Mouse (Mus musculus): ENCODE measurements around the gene Slc9a8. TPM values are rescaled to one million over a fixed set of nuclear protein-coding genes. Genes with fewer than 3 reads are reported as not detected.
A peak's percentile ranks its signal among the peaks of the same experiment; 100 is the strongest.

Gene Slc9a8
- total RNA-seq, 2 experiments from 2014 or later, result 31.2 to 32.9 TPM

DNA sequence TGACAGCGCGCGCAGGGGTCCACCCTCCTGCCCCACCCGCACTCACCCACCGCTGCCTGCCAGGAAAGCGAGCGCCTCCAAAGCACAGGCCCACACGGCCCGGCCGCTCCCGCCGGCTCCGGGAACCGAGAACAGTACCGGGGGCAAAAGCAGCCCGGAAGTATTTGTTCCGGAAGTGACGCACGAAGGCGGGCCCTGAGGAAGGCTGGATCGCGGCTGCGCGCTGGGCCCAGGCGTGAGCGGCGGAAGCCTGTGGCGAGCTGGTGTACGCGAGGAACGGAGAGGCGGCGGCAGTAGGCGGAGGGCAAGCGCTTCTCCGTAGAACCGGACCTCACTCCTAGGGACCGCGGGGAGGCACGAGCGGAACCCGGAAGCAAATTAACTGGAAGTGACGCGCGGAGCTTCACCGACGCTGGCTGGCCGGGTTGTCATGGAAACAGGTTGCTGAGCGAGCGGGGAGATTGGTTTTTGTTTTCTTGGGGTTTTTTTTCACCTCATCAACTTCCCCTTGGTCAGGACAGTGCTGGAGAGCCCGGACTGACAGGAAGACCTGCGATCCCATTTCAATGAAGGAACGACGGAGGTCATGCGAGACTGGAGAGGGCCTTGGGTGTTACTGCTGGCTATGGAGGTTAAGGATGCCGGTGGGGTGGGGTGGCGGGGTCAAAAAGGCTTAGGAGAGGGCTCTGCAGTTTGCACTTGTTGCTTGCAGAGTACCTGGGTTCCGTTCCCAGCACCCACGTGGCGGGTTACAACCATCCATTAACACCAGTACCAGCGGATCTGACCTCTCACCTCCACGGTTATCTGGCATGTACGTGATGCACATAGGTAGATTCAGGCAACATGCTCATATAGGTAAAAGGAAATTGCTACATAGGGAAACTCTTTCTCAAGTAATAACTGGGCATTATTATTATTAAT, 71.5 kb downstream of the Slc9a8 start, which contains the start of gene Spata2:
Gene Spata2 (minus strand): TSS at position 175 of the 924 bp plus-strand sequence.
- intact Hi-C loops (cut with DNase I), result loop anchor here (10.0 kb wide), 1 partner anchor 418 kb away; no protein-coding TSS in a partner anchor
- peak; percentile 92 to 95 for DNase-seq (ENCODE audit: low spot score in 2 of 2)

- DNase-seq (ENCODE audit: low spot score in 2 of 2), result no peak
- intact Hi-C loops (cut with DNase I), result loop anchor here (10.0 kb wide), 1 partner anchor 422 kb away; no protein-coding TSS in a partner anchor
Observed at GRCm38 (mm10) chr2:167496437-167496836, 74.9 kb downstream of the Slc9a8 start.

DNA sequence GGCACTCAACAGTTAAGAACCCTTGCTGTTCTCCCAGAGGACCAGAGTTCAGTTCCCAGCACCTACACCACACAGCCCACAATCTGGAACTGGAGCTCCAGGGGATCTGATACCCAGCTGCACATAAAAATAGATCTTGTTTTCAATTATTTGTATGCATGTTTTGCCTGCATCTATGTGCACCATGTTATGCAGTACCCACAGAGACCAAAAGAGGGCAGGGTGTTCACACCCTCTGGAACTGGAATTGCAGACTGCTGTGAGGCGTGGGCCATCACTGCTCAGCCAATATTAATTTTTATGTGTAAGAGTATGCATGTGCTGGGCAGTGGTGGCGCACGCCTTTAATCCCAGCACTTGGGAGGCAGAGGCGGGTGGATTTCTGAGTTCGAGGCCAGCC, 75.8 kb downstream of the Slc9a8 start:
- no peak for DNase-seq (ENCODE audit: low spot score in 2 of 2)
- intact Hi-C loops (cut with DNase I), result loop anchor here (10.0 kb wide), 1 partner anchor 422 kb away; no protein-coding TSS in a partner anchor

- no peak for DNase-seq (ENCODE audit: low spot score in 2 of 2)
- intact Hi-C loops (cut with DNase I), result no loop called here
Observed at GRCm38 (mm10) chr2:167502554-167503252, 81.2 kb downstream of the Slc9a8 start.

GRCm38 (mm10) chr2:167503253-167503895, 81.9 kb downstream of the Slc9a8 start:
- peak; percentile 86 to 90 for DNase-seq (ENCODE audit: low spot score in 2 of 2)
- intact Hi-C loops (cut with DNase I), result no loop called here

DNA sequence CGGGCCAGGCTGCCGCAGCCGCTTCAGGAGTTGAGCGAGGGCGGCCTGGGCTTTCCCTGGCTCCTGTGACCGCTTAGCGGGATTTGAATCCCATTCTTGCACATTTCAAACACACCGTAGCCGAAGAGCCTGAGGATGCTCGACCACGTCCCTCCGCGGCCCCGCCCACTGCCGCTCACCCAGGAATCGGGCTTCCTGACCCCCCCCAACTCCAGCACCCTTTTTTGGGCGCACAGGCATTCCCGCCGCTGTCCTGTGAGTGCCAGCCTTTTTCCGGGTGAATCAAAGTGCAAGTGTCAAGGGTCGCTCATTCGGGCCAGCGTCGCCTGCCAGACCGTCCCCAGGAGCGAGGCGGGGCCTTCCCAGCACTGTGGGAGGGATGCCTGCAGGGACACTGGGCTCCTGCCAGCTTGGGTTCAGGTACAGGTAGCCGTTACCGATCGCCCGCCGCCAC, 82.4 kb downstream of the Slc9a8 start:
- DNase-seq (ENCODE audit: low spot score in 2 of 2), result no peak
- intact Hi-C loops (cut with DNase I), result no loop called here

DNA sequence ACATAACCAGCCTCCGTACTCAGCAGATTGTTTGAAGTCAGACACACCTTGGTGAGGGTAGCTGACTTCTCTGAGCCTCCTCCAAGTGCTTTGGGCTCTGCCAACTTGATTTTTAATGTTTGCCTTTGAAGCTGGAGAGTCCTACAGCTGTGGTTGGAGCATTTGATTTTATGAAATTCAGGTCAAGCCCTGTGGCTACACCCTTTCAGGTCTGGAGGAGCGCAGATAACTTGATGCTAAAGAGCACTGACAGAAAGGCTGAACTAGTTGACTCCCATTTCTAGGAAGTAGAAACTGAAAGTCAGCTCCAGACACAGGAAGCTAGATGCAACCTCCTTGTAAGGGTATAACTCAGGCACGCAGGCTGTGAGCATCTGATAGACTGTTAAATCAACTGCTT, 83.6 kb downstream of the Slc9a8 start:
- DNase-seq (ENCODE audit: low spot score in 2 of 2), result no peak
- intact Hi-C loops (cut with DNase I), result no loop called here

DNA sequence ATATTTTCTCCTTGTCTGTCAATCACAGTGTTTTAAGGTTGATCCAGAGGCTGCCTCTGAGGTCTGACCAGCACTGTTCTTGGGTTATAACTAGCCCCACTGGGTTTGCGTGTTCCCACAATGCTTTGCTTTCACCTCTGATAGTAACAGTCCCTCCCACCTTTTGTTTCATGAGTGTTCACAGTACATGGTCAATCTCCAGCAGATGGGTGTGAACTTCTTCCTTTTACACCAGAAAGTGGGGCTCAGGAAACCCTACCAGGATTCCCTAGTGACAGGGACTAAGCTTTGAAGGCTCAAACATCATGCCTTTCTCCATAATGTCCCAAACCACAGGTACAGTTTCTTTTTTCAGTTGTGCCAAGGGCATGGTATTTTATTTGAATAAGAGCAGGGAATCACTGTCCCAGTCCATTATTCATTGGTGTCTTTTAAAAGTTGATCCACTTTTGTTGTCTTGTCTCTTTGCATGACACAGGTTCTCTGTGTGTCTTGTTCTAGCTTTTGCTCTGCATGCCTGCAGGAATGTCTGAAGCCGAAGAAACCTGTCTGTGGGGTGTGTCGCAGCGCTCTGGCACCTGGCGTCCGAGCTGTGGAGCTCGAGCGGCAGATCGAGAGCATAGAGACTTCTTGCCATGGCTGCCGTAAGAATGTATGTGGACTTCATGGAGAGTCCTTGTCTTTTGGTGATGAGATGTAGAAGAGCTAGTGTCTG, 85.2 kb downstream of the Slc9a8 start:
- intact Hi-C loops (cut with DNase I), result no loop called here
- no peak for DNase-seq (ENCODE audit: low spot score in 2 of 2)

DNA sequence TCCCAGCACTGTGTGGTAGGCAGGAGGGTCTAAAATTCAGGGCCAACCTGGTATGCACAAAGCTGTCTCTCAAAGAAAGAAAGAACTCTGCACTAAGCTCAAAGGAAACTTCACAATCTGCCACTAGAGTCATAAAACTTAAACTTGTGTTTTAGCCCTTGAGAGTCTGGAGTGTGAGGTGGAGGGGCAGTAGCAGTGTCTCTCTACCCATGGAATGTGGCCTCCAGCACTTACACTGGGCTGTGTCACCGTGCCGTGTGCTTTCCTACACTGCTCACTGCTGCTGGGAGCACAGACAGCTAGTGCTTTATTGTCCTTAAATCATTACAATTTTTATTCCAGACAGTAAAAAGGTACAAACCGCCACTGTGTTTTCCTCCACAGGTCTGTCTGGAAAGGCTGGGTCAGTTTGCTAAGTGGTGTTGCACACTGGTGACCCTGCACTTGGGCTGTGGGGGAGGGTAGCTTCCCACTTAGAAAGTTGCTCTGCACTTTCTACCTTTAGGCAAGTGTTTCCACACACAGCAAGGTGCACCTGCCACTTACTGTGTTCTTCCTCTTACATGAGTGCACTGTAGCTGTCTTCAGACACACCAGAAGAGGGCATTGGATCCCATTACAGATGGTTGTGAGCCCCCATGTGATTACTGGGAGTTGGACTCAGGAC, 86.3 kb downstream of the Slc9a8 start:
- intact Hi-C loops (cut with DNase I), result no loop called here
- DNase-seq (ENCODE audit: low spot score in 2 of 2), result no peak

DNA sequence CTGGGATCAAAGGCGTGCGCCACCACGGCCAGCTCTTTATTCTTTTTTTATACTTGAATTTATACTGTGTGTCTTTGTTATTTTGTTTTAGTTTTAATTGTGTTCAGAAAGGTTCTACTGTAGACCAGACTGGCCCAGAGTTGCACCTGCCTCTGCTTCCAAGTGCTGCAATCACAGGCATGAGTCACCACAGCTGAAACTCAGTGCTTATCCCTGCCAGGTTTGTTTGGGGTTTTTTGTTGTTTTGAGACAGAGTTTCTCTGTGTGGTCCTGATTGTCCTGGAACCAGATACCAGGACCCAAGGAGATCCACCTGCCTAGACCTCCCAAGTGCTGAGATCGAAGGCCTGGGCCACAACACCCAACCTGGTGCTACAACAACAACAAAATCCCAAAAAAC, 87.1 kb downstream of the Slc9a8 start:
- intact Hi-C loops (cut with DNase I), result no loop called here

GRCm38 (mm10) chr2:167510485-167510884, 89.0 kb downstream of the Slc9a8 start:
- intact Hi-C loops (cut with DNase I), result no loop called here
- DNase-seq (ENCODE audit: low spot score in 2 of 2), result no peak

More for the DNA sequence above, 87.1 kb downstream of the Slc9a8 start:
- DNase-seq (ENCODE audit: low spot score in 2 of 2), result no peak

GRCm38 (mm10) chr2:167512365-167512764, 90.9 kb downstream of the Slc9a8 start:
- no peak for DNase-seq (ENCODE audit: low spot score in 2 of 2)
- intact Hi-C loops (cut with DNase I), result no loop called here

- no peak for DNase-seq (ENCODE audit: low spot score in 2 of 2)
- intact Hi-C loops (cut with DNase I), result no loop called here
Observed at GRCm38 (mm10) chr2:167512970-167513369, 91.5 kb downstream of the Slc9a8 start.

DNA sequence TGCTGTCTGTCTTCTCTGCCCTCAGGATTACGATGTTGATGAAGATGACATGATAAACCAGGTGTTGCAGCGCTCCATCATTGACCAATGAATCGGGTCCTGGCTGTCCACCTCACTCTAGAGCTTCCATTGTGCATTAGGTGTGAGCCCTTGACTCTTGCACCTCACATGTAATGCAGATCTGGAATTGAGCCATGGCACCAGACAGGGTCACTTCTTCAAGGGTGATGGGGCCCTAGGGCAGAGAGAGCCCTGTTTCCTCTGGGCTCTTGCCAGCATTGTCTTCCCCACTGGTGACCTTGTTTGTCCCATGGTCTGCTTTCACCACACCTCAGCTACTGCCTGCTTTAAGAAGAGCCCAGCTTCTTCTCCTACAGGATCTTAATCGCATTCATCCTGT, 93.1 kb downstream of the Slc9a8 start:
- no peak for DNase-seq (ENCODE audit: low spot score in 2 of 2)
- intact Hi-C loops (cut with DNase I), result no loop called here

DNA sequence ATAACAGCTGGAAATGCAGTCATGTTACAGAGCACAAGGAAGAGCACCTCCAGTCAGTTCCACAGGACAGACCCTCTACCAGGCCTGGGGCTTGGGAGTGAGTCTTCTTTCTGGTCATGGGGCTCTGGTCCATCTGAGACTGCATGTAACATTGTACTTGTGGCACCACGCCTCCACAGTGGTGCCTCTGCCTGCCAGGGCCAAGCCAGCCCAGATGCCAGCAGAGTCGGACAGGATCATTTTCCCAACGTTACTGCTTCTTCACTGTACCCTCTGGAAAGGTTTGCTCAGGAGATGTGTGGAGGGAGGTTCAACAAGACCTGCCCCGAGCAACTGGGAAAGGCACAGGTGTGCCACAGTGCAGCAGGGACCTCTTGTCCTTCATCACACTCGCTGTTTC, 94.2 kb downstream of the Slc9a8 start:
- DNase-seq (ENCODE audit: low spot score in 2 of 2), result no peak
- intact Hi-C loops (cut with DNase I), result no loop called here

DNA sequence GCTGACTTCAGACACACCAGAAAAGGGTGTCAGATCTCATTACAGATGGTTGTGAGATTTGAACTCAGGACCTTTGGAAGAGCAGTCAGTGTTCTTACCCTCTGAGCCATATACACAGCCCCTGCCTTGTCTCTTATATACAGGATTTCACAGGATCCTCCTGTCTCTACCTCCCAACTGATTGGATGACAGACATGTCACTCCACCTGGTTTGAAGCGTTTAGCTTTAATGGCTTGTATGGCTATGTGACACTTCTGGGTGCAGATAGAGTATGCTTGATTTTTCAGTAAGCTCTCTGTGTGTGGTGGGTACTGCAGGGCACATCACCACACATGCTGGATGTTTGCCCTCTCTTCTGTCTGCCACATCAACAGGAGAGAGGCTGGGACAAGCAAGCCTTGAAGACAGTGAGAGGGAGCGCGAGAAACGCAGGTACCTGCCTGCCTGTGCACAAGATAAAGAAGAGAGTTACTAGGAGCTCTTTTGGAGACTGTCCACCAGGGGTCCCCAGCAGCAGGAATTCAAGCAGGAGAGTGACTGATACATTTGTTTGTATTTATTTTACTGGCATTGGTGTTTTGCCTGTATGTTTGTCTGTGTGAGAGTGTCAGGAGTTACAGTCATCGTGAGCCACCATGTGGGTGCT, 98.2 kb downstream of the Slc9a8 start:
- DNase-seq (ENCODE audit: low spot score in 2 of 2), result no peak
- intact Hi-C loops (cut with DNase I), result no loop called here
